Mouse (Mus musculus) heart, postnatal 0 days (tissue): ENCODE measurements around the gene Dhx16.

Experiments used
- CTCF ChIP-seq: IDR thresholded peaks from 2 replicates; pipeline ENCODE4 v1.5.1; 2016; ENCODE audit warnings: antibody characterized with exemption, control low read depth, low read depth
- EP300 ChIP-seq: IDR thresholded peaks from 2 replicates; pipeline ENCODE4 v1.6.1; 2016; ENCODE audit warnings: antibody characterized with exemption, low read depth

- TF ChIP-seq CTCF (no peak), EP300 (no peak)
Measured at GRCm38 (mm10) chr17:35859371-35859770, 20.2 kb upstream of the Dhx16 start.
